Mouse (Mus musculus): ENCODE data around the gene St7. TPM values are rescaled to one million over a fixed set of nuclear protein-coding genes. Genes with fewer than 3 reads are reported as not detected.

The St7 gene
- polyA plus RNA-seq, 1 experiment from 2014 or later, result 28.3 TPM

DNA sequence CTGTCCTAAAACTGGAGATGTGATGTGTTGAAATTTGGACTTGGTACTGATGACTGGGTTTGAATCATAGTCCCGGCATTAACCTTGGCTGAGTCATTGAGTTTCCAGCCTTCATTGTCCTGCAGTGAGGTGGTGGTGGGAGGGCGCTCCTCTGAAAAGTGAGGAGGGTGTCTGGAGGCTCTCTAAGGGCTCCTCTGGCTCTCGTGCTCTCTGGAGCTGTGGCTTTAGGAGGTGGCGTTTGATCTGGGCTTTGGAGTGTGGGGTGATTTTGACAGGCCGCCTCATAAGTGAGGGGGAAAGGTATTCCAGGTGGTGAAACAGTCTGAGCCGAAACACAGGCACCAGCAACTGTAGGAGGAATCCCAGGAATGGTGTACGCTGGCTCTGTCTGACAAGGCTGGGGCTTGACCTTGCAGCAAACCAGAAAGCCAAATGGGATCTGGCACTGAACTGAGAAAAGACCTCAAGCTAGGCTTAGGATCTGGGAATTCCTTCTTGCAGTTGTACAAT is 184.0 kb downstream of the St7 start:
- ATAC-seq (ENCODE audit: low FRiP score, low read depth), result peak; percentile 74; the same call in 1 of the 2 replicates
- no peaks in the 10 kb centered on the region for H3K9me3 ChIP-seq

GRCm38 (mm10) chr6:17882943-17883342 is 190.2 kb downstream of the St7 start:
- Histone ChIP-seq H3K4me2 (replicated peaks) (no peak overlapping the region), H3K9ac (no peak overlapping the region), H3K9me3 (no peaks in the 10 kb centered on the region; the same call in 1 of the 2 replicates), H3K4me1 (no peaks in the 10 kb centered on the region), H3K27ac (no peak overlapping the region), H3K4me3 (no peak overlapping the region), H3K27me3 (no peaks in the 10 kb centered on the region), H3K36me3 (peaks cover 15% of the 10 kb centered on the region)
- no peak for ATAC-seq (ENCODE audit: low FRiP score, low read depth)

More for the DNA sequence above, 184.0 kb downstream of the St7 start:
- H3K4me2 ChIP-seq (replicated peaks), result no peak overlapping the region; the same call in 1 of the 2 replicates
- H3K27me3 ChIP-seq, result no peaks in the 10 kb centered on the region
- H3K4me1 ChIP-seq, result peaks cover 34% of the 10 kb centered on the region
- no peak overlapping the region; the same call in 1 of the 2 replicates for H3K27ac ChIP-seq
- H3K4me3 ChIP-seq, result no peak overlapping the region
- 32% methylated on average over 7 of the region's 7 CpGs for WGBS
- H3K36me3 ChIP-seq, result no peaks in the 10 kb centered on the region
- no peak overlapping the region for H3K9ac ChIP-seq

GRCm38 (mm10) chr6:17887765-17888164 is 195.0 kb downstream of the St7 start:
- no peak for ATAC-seq (ENCODE audit: low FRiP score, low read depth)
- Histone ChIP-seq H3K4me2 (replicated peaks) (no peak overlapping the region), H3K4me3 (no peak overlapping the region), H3K4me1 (no peaks in the 10 kb centered on the region), H3K27ac (no peak overlapping the region), H3K9me3 (no peaks in the 10 kb centered on the region; the same call in 1 of the 2 replicates), H3K36me3 (peaks cover 15% of the 10 kb centered on the region), H3K27me3 (no peaks in the 10 kb centered on the region), H3K9ac (no peak overlapping the region)
- WGBS, result 87% methylated on average over 6 of the region's 6 CpGs

DNA sequence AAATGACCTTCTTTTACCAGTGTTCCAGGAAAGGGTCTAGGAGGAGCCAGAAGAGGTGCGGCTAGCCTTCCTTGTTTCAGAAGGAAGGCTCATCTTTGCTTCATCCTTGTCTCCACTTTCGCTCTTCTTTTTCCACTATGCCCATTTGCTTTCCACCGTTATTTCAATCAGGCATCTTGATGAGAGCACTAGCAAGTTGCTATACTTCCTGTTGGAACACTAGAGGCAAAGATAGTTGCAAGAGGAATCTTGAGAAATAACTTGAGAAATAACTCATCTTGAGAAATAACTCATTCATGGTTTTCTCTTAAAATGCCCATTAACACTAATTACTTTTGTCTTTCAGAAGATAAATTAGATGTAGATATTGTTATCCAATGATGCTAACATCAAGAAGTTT is 202.8 kb downstream of the St7 start:
- WGBS, result 93% methylated on average over 3 of the region's 3 CpGs
- H3K4me1 ChIP-seq, result no peaks in the 10 kb centered on the region
- no peaks in the 10 kb centered on the region for H3K27me3 ChIP-seq
- no peak overlapping the region for H3K4me2 ChIP-seq (replicated peaks)
- no peak for ATAC-seq (ENCODE audit: low FRiP score, low read depth)
- no peak overlapping the region for H3K9ac ChIP-seq
- H3K4me3 ChIP-seq, result no peak overlapping the region
- no peaks in the 10 kb centered on the region; the same call in 1 of the 2 replicates for H3K36me3 ChIP-seq
- no peaks in the 10 kb centered on the region for H3K9me3 ChIP-seq
- no peak overlapping the region for H3K27ac ChIP-seq

DNA sequence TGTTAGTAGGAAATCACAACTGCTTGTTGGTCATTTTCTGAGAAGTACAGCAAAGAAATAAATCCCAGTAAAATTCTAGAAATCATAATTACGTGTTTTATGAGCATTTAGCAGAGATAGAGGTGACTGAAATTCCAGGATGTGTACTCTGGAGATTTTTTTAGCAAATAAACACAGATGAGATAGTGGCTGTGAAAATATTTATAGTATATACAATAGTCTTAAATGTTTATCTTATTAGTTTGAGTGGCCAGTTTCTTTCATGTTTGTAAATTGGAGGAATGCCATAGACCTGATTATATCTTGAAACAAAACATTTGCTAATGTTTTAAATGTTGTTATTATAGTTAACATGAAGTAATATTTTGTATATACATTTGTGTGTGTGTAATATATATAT is 205.8 kb downstream of the St7 start:
- ATAC-seq (ENCODE audit: low FRiP score, low read depth), result no peak
- no peak overlapping the region for H3K27ac ChIP-seq
- H3K4me1 ChIP-seq, result peaks cover 3% of the 10 kb centered on the region; the same call in 1 of the 2 replicates
- H3K4me3 ChIP-seq, result no peak overlapping the region
- no peaks in the 10 kb centered on the region for H3K9me3 ChIP-seq
- H3K9ac ChIP-seq, result no peak overlapping the region
- WGBS, result 82% methylated on average over 1 of the region's 1 CpGs
- no peaks in the 10 kb centered on the region for H3K27me3 ChIP-seq
- no peak overlapping the region for H3K4me2 ChIP-seq (replicated peaks)
- no peaks in the 10 kb centered on the region; the same call in 1 of the 2 replicates for H3K36me3 ChIP-seq

DNA sequence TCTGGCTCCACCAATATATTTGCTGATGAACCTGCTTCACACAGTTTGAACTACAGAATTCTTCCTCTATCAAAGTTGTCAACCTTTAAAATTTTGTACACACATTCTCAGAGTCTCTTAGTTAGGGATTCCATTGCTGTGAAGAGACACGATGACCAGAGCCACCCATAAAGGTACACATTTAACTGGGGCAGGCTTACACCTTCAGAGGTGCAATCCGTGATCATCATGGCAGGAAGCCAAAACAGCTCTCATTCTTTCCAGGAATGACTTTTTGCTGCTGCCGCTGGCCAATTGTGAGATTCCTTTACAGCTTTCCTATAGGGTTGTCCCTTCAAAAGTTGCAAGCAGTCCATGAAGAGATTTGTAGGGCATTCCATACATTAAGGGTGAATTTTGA is 210.6 kb downstream of the St7 start:
- no peak overlapping the region for H3K9ac ChIP-seq
- H3K27ac ChIP-seq, result no peak overlapping the region
- H3K4me2 ChIP-seq (replicated peaks), result no peak overlapping the region
- H3K36me3 ChIP-seq, result no peaks in the 10 kb centered on the region
- no peak for ATAC-seq (ENCODE audit: low FRiP score, low read depth)
- H3K4me3 ChIP-seq, result no peak overlapping the region
- peaks cover 29% of the 10 kb centered on the region for H3K4me1 ChIP-seq
- no peaks in the 10 kb centered on the region for H3K27me3 ChIP-seq
- WGBS, result 64% methylated on average over 3 of the region's 3 CpGs
- H3K9me3 ChIP-seq, result no peaks in the 10 kb centered on the region

DNA sequence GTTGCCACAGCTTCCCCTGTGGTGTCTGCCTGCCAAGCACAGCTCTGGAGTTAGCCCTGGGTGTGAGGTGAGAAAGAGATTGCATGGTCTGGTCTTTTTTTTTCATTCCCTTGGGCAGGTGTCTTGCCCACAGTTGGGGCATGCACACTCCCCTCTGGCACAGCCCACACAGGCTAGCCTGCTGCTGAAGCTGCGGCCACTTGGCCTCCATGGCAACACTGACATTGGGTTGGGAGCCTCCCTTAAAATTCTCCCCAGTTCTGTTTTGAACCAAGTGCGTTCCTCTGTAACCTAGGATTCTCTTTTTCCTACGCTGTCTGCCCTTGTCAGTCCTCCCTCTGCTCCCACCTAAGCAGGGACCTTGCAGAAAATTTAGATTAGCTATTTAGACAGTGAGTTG is 213.0 kb downstream of the St7 start:
- Histone ChIP-seq H3K4me2 (replicated peaks) (no peak overlapping the region), H3K27ac (peak overlapping the region; percentile 44), H3K27me3 (no peaks in the 10 kb centered on the region), H3K4me1 (peaks cover 29% of the 10 kb centered on the region), H3K9me3 (no peaks in the 10 kb centered on the region), H3K9ac (no peak overlapping the region), H3K36me3 (no peaks in the 10 kb centered on the region), H3K4me3 (no peak overlapping the region)
- no peak for ATAC-seq (ENCODE audit: low FRiP score, low read depth)
- 63% methylated on average over 3 of the region's 3 CpGs for WGBS

- Histone ChIP-seq H3K4me2 (replicated peaks) (peak overlapping the region; percentile 34), H3K4me1 (peaks cover 29% of the 10 kb centered on the region), H3K27me3 (no peaks in the 10 kb centered on the region), H3K9me3 (no peaks in the 10 kb centered on the region), H3K27ac (peak overlapping the region; percentile 44), H3K9ac (no peak overlapping the region), H3K36me3 (no peaks in the 10 kb centered on the region), H3K4me3 (no peak overlapping the region)
- peak; percentile 73 for ATAC-seq (ENCODE audit: low FRiP score, low read depth)
- WGBS, result 22% methylated on average over 6 of the region's 6 CpGs
Measured at GRCm38 (mm10) chr6:17906289-17906688, 213.6 kb downstream of the St7 start.

GRCm38 (mm10) chr6:17912312-17912711 is 219.6 kb downstream of the St7 start:
- Histone ChIP-seq H3K27me3 (no peaks in the 10 kb centered on the region), H3K4me2 (replicated peaks) (no peak overlapping the region), H3K9ac (no peak overlapping the region), H3K27ac (no peak overlapping the region), H3K36me3 (no peaks in the 10 kb centered on the region), H3K4me3 (no peak overlapping the region), H3K9me3 (no peaks in the 10 kb centered on the region), H3K4me1 (peaks cover 5% of the 10 kb centered on the region; the same call in 1 of the 2 replicates)
- WGBS, result 82% methylated on average over 6 of the region's 6 CpGs
- ATAC-seq (ENCODE audit: low FRiP score, low read depth), result no peak

DNA sequence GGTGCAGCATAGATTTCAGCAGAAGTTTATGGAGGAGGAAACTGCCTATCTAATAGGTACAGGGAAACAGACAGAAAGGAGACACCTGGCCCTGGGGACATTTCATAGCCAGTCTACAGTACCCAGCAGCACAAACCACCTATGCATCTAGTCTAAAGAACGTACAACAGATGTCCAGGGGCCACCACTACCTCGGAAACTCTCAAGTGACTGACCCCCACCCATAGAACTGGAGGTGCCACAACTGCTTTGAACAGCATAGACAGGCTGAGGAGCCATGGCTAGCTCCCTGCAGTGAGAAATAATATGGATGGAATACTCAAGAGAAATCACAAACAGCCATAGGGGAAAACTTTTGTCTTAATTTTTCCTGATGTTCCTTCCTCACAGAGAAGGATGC is 220.1 kb downstream of the St7 start:
- ATAC-seq (ENCODE audit: low FRiP score, low read depth), result no peak
- Histone ChIP-seq H3K4me1 (peaks cover 5% of the 10 kb centered on the region; the same call in 1 of the 2 replicates), H3K4me2 (replicated peaks) (no peak overlapping the region), H3K4me3 (no peak overlapping the region), H3K27ac (no peak overlapping the region), H3K9ac (no peak overlapping the region), H3K36me3 (no peaks in the 10 kb centered on the region), H3K9me3 (no peaks in the 10 kb centered on the region), H3K27me3 (no peaks in the 10 kb centered on the region)
- WGBS, result 72% methylated on average over 2 of the region's 2 CpGs

DNA sequence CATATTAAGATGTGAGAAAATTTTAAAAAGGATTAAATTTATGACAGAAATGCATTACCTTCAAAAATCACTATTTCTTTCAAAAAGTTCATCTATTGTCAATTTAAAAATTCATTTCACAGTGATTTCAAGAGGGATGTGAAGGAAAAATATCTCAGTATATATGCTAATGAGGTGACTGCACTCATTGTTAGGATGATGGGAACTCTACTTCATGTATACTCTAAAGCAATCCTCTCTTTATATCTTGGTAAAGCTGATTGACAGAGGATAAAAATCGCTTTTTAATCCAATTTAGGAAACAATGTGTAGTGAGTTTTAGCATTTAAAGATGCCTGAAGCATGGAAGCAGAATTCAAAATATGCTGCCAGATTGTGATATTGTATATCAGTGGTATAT is 220.6 kb downstream of the St7 start:
- no peaks in the 10 kb centered on the region for H3K9me3 ChIP-seq
- 87% methylated on average over 1 of the region's 1 CpGs for WGBS
- H3K27ac ChIP-seq, result no peak overlapping the region
- no peak for ATAC-seq (ENCODE audit: low FRiP score, low read depth)
- H3K9ac ChIP-seq, result no peak overlapping the region
- H3K4me1 ChIP-seq, result peaks cover 5% of the 10 kb centered on the region; the same call in 1 of the 2 replicates
- H3K4me2 ChIP-seq (replicated peaks), result no peak overlapping the region
- no peaks in the 10 kb centered on the region for H3K36me3 ChIP-seq
- H3K27me3 ChIP-seq, result no peaks in the 10 kb centered on the region
- H3K4me3 ChIP-seq, result no peak overlapping the region

DNA sequence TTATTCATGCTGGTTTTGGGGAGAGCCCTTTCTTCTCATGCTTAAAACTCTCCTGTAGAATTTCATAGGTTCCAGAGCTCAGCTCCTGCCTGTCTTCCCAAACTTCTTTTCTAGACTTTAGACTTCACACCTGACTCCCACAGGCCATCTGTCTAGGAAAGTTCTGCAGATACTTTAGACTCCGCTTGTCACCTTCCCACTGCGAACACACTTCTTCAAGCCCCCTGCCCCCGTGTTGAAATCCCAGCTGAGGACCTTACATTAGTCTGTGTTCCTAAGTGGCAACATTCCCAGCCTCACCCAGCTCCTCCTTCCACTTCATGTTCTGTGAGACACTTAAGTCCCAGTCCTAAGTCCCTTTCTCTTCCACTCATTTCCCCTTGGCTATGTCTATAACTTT is 221.6 kb downstream of the St7 start:
- no peak for ATAC-seq (ENCODE audit: low FRiP score, low read depth)
- no peaks in the 10 kb centered on the region for H3K36me3 ChIP-seq
- no peak overlapping the region for H3K4me3 ChIP-seq
- H3K9me3 ChIP-seq, result no peaks in the 10 kb centered on the region
- H3K27ac ChIP-seq, result no peak overlapping the region; the same call in 1 of the 2 replicates
- no peak overlapping the region for H3K9ac ChIP-seq
- no peaks in the 10 kb centered on the region for H3K27me3 ChIP-seq
- 72% methylated on average over 3 of the region's 3 CpGs for WGBS
- H3K4me2 ChIP-seq (replicated peaks), result no peak overlapping the region
- peaks cover 5% of the 10 kb centered on the region; the same call in 1 of the 2 replicates for H3K4me1 ChIP-seq

GRCm38 (mm10) chr6:17917233-17917632 is 224.5 kb downstream of the St7 start:
- peaks cover 5% of the 10 kb centered on the region; the same call in 1 of the 2 replicates for H3K4me1 ChIP-seq
- peaks cover 4% of the 10 kb centered on the region; the same call in 1 of the 2 replicates for H3K36me3 ChIP-seq
- ATAC-seq (ENCODE audit: low FRiP score, low read depth), result no peak
- H3K27ac ChIP-seq, result no peak overlapping the region
- H3K4me2 ChIP-seq (replicated peaks), result no peak overlapping the region
- H3K9me3 ChIP-seq, result no peaks in the 10 kb centered on the region
- H3K4me3 ChIP-seq, result no peak overlapping the region
- no peak overlapping the region for H3K9ac ChIP-seq
- 79% methylated on average over 4 of the region's 4 CpGs for WGBS
- H3K27me3 ChIP-seq, result no peaks in the 10 kb centered on the region
